Mouse (Mus musculus): ENCODE measurements at regions not wholly inside any gene's neighbourhood (a gene's known extent, or its start where the extent isn't known, plus 50 kb on each side); places are given as distances from the start of the nearest gene placed in this dataset.

DNA sequence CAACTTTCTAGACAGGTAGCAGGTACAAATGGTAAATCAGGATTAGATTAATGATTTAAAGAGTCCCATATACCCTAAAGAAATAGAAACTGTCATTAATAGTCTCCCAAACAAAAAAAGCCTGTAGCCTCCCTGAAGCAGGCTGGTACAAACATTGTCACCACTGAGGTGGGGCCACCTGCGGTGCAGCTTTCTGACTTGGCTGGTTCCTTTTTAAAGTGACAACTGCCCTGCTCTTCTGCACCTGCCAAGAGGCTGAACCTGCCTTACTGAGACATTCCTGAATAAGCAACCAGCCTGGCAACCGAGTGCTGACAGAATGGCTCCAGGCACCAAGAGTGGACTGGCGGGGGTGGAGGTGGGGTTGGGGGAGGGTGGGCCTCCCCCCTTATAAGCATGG lies 687.0 kb upstream of the Vrk2 start:
- no peak overlapping the region for H3K4me2 ChIP-seq (replicated peaks)

DNA sequence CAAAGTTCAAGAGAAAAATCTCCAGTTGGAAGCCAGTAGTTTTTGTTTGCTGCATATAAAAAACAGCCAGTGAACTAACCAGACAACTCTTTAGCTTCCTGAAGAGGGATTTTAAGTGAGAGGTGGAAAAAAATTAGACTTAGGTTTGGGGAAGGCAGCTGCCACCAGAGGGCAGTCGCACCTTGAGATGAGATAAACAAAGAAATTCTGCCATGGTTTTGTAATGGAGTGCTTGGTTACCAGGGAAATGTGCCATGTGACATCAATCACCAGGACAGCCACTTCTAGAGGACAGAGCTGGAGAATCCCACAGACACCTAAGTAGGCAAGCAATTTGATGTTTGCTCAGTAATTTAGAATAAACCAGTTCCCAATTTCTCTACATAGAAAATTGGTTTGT lies 670.5 kb upstream of the Vrk2 start:
- Histone ChIP-seq H3K4me2 (replicated peaks) (no peak overlapping the region), H3K27ac (no peak overlapping the region), H3K4me1 (replicated peaks; ENCODE audit: control insufficient read depth, insufficient read depth, low read length) (no peaks in the 10 kb centered on the region), H3K9ac (no peak overlapping the region), H3K4me3 (replicated peaks; ENCODE audit: low read length) (no peak overlapping the region), H3K27me3 (ENCODE audit: control insufficient read depth, insufficient read depth, low read length) (no peaks in the 10 kb centered on the region), H3K36me3 (replicated peaks; ENCODE audit: control insufficient read depth, insufficient read depth) (no peaks in the 10 kb centered on the region), H3K9me3 (ENCODE audit: control insufficient read depth, low read length) (no peaks in the 10 kb centered on the region)
- ATAC-seq (ENCODE audit: low FRiP score) (peak; percentile 83), DNase-seq (ENCODE audit: low spot score) (peak; percentile 83)
- WGBS = 5% methylated on average over 1 of the region's 1 CpGs

More for the DNA sequence above, 687.0 kb upstream of the Vrk2 start:
- WGBS = 65% methylated on average over 3 of the region's 3 CpGs
- no peak overlapping the region for H3K4me3 ChIP-seq (replicated peaks; ENCODE audit: low read length)
- no peaks in the 10 kb centered on the region for H3K36me3 ChIP-seq (replicated peaks; ENCODE audit: control insufficient read depth, insufficient read depth)
- peaks cover 7% of the 10 kb centered on the region for H3K9me3 ChIP-seq (ENCODE audit: control insufficient read depth, low read length)
- no peak overlapping the region for H3K9ac ChIP-seq
- no peaks in the 10 kb centered on the region for H3K27me3 ChIP-seq (ENCODE audit: control insufficient read depth, insufficient read depth, low read length)
- no peaks in the 10 kb centered on the region for H3K4me1 ChIP-seq (replicated peaks; ENCODE audit: control insufficient read depth, insufficient read depth, low read length)
- H3K27ac ChIP-seq = no peak overlapping the region
- DNase-seq (ENCODE audit: low spot score) (no peak), ATAC-seq (ENCODE audit: low FRiP score) (no peak)

DNA sequence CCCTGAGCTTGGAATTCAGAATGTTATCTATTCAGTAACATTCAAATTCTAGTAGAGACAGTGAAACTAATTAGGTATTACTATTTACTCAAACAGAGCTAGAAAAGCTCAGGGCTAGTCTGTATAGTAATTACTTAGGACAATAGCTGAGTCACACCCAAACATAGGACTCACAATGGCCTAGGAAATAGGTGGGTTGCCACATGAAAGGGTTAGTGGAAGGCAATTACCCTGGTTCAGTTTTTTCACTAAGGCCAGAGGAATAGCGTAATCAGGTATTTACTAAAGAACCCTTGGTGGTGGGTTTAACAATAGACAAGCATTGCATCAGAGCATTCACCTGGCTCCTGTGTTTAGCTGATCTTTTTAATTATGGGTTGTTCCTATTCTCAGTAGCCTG lies 664.7 kb upstream of the Vrk2 start:
- no peaks in the 10 kb centered on the region for H3K9me3 ChIP-seq (ENCODE audit: control insufficient read depth, low read length)

DNA sequence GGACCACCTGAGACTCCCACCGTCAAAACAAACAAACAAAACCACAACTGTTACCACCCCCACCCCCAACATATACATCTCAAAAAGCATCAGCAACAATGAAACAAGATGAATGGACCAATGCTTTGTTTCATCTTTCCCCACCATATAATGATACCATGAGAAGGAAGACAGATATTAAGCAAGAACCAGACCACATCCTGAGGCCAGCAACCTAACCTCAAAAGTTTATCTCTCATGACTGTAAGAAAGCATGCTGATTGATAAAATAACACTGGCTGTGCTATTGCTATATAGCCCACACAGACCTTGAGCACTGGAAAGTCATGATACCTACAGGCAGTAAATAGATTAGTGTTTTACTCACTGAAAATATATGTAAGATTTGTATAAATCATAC lies 642.1 kb upstream of the Vrk2 start:
- no peaks in the 10 kb centered on the region for H3K9me3 ChIP-seq (ENCODE audit: control insufficient read depth, low read length)
- H3K4me3 ChIP-seq (replicated peaks; ENCODE audit: low read length) = no peak overlapping the region
- no peaks in the 10 kb centered on the region for H3K27me3 ChIP-seq (ENCODE audit: control insufficient read depth, insufficient read depth, low read length)
- ATAC-seq (ENCODE audit: low FRiP score) (no peak), DNase-seq (ENCODE audit: low spot score) (no peak)
- no peaks in the 10 kb centered on the region for H3K36me3 ChIP-seq (replicated peaks; ENCODE audit: control insufficient read depth, insufficient read depth)
- H3K4me1 ChIP-seq (replicated peaks; ENCODE audit: control insufficient read depth, insufficient read depth, low read length) = no peaks in the 10 kb centered on the region
- no peak overlapping the region for H3K27ac ChIP-seq
- no peak overlapping the region for H3K4me2 ChIP-seq (replicated peaks)
- H3K9ac ChIP-seq = no peak overlapping the region
- 91% methylated on average over 1 of the region's 1 CpGs for WGBS

More for the DNA sequence above, 664.7 kb upstream of the Vrk2 start:
- Histone ChIP-seq H3K4me1 (replicated peaks; ENCODE audit: control insufficient read depth, insufficient read depth, low read length) (no peaks in the 10 kb centered on the region), H3K27me3 (ENCODE audit: control insufficient read depth, insufficient read depth, low read length) (no peaks in the 10 kb centered on the region), H3K36me3 (replicated peaks; ENCODE audit: control insufficient read depth, insufficient read depth) (no peaks in the 10 kb centered on the region), H3K4me2 (replicated peaks) (no peak overlapping the region), H3K4me3 (replicated peaks; ENCODE audit: low read length) (no peak overlapping the region), H3K9ac (no peak overlapping the region), H3K27ac (no peak overlapping the region)
- DNase-seq (ENCODE audit: low spot score) (no peak), ATAC-seq (ENCODE audit: low FRiP score) (no peak)
- 91% methylated on average over 1 of the region's 1 CpGs for WGBS

DNA sequence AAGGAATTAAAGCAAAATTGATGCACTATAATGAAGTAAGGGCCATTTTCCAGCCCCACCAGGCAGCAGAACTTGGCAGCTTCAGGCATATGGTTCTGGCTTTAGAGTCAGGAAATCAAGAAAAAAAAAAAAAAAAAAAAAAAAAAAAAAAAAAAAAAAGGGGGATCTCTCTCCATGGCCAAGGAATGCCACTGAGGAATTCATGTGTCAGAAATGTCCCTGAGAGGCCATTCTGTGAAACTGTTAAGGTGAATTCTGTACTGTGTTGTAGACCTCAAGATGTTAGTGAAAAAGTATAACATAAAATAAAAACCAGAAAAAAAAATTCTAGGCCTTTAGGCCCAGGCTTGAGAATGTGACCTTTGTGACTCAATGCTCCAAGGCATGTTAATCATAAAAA lies 632.7 kb upstream of the Vrk2 start:
- Histone ChIP-seq H3K4me2 (replicated peaks) (no peak overlapping the region), H3K9me3 (ENCODE audit: control insufficient read depth, low read length) (no peaks in the 10 kb centered on the region), H3K36me3 (replicated peaks; ENCODE audit: control insufficient read depth, insufficient read depth) (no peaks in the 10 kb centered on the region), H3K27ac (no peak overlapping the region), H3K27me3 (ENCODE audit: control insufficient read depth, insufficient read depth, low read length) (no peaks in the 10 kb centered on the region), H3K4me3 (replicated peaks; ENCODE audit: low read length) (no peak overlapping the region), H3K4me1 (replicated peaks; ENCODE audit: control insufficient read depth, insufficient read depth, low read length) (no peaks in the 10 kb centered on the region), H3K9ac (no peak overlapping the region)
- DNase-seq (ENCODE audit: low spot score) (no peak), ATAC-seq (ENCODE audit: low FRiP score) (no peak)

DNA sequence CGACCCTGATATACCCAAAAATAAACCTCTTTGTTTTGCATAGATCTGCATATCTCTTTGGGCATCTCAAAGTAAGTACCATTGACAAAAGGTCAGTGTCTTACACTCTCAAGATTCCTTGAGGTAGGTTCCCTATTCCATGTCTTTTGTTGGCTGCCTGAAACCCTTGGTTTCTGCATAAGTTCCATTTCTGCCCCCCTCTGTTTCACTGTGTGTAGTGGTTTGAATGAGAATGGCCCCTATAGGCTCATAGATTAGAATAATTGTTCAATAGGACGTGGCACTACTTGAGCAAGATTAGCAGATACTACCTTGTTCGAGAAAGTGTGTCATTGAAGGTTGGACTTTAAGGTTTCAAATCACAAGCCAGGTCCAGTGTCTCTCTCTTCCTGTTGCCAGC lies 628.6 kb upstream of the Vrk2 start:
- WGBS = 69% methylated on average over 3 of the region's 3 CpGs
- Histone ChIP-seq H3K27ac (no peak overlapping the region), H3K4me3 (replicated peaks; ENCODE audit: low read length) (no peak overlapping the region), H3K9me3 (ENCODE audit: control insufficient read depth, low read length) (no peaks in the 10 kb centered on the region), H3K9ac (no peak overlapping the region), H3K36me3 (replicated peaks; ENCODE audit: control insufficient read depth, insufficient read depth) (no peaks in the 10 kb centered on the region), H3K4me2 (replicated peaks) (no peak overlapping the region), H3K27me3 (ENCODE audit: control insufficient read depth, insufficient read depth, low read length) (no peaks in the 10 kb centered on the region), H3K4me1 (replicated peaks; ENCODE audit: control insufficient read depth, insufficient read depth, low read length) (no peaks in the 10 kb centered on the region)
- DNase-seq (ENCODE audit: low spot score) (no peak), ATAC-seq (ENCODE audit: low FRiP score) (no peak)

DNA sequence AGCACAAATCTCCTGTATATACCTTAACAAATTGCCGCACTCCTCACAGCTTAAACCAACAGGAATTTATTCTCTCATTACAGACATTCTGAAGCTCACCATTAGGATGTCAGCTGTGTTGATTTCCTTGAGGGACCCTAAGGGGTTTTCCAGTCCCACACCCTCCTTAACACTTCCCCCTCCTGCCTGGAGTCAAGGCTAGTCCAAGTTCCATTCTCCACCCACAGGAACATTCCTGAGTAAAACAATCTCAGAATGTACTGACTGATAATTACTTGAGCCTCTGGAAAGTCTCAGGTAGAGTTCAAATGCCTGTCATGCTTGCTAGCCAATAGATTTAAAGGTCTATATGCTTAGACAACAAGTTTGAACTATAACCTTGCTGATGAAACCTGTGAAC lies 628.2 kb upstream of the Vrk2 start:
- H3K4me1 ChIP-seq (replicated peaks; ENCODE audit: control insufficient read depth, insufficient read depth, low read length) = no peaks in the 10 kb centered on the region
- no peak overlapping the region for H3K27ac ChIP-seq
- H3K4me2 ChIP-seq (replicated peaks) = no peak overlapping the region
- no peaks in the 10 kb centered on the region for H3K36me3 ChIP-seq (replicated peaks; ENCODE audit: control insufficient read depth, insufficient read depth)
- H3K9ac ChIP-seq = no peak overlapping the region
- 97% methylated on average over 1 of the region's 1 CpGs for WGBS
- DNase-seq (ENCODE audit: low spot score) = no peak
- no peak for ATAC-seq (ENCODE audit: low FRiP score)
- no peak overlapping the region for H3K4me3 ChIP-seq (replicated peaks; ENCODE audit: low read length)
- H3K9me3 ChIP-seq (ENCODE audit: control insufficient read depth, low read length) = no peaks in the 10 kb centered on the region
- H3K27me3 ChIP-seq (ENCODE audit: control insufficient read depth, insufficient read depth, low read length) = no peaks in the 10 kb centered on the region

DNA sequence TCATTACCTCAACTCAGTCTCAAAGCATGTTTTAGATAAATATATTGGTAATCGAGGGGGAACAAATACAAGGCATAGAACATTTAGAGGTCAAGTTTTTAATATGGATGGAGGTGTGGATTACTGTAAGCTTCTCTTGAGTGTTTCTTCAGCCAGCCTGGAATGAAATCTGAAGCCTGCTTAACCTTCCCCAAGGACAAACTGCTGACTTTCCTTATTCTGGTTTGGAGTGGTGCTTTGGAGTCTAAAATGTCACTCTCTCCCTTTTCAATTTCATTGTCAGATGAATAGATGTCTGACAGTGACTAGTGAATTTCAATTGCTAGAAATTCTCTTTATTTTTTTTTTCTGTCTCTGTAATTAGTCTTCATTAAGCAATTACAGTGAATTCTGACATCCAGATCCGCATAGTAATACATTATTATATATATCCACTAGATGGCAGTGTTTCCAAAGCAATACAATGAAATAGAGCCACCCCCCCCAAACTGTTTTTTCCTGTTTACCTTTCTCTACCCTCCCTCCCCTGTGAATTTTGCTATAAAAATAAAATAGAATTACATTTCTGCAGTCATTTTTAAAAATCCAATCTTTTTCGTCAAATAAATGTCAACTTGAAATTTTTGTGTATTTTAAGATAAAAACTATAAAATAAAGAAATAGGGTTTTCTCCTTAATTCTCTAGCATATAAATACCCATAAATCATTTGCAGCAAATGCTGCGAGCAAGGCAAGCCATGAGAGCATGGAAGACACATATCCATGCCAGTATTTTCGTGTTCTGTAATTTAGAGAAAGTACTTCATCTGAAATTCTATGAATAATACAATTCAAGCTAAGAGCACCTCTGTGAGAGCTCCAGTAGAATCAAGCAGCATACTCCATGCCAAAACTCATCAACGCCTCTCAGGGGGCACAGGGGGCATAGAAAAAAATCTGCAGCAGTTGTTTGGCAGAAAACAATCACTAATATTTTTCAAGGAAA lies 626.2 kb upstream of the Vrk2 start:
- Histone ChIP-seq H3K27ac (no peak overlapping the region), H3K27me3 (ENCODE audit: control insufficient read depth, insufficient read depth, low read length) (no peaks in the 10 kb centered on the region), H3K36me3 (replicated peaks; ENCODE audit: control insufficient read depth, insufficient read depth) (no peaks in the 10 kb centered on the region), H3K9ac (no peak overlapping the region), H3K4me1 (replicated peaks; ENCODE audit: control insufficient read depth, insufficient read depth, low read length) (no peaks in the 10 kb centered on the region), H3K9me3 (ENCODE audit: control insufficient read depth, low read length) (no peaks in the 10 kb centered on the region), H3K4me3 (replicated peaks; ENCODE audit: low read length) (no peak overlapping the region), H3K4me2 (replicated peaks) (no peak overlapping the region)
- peak; percentile 79; the same call in 1 of the 2 replicates for ATAC-seq (ENCODE audit: low FRiP score)
- peak; percentile 79 for DNase-seq (ENCODE audit: low spot score)
- WGBS = 40% methylated on average over 6 of the region's 6 CpGs

DNA sequence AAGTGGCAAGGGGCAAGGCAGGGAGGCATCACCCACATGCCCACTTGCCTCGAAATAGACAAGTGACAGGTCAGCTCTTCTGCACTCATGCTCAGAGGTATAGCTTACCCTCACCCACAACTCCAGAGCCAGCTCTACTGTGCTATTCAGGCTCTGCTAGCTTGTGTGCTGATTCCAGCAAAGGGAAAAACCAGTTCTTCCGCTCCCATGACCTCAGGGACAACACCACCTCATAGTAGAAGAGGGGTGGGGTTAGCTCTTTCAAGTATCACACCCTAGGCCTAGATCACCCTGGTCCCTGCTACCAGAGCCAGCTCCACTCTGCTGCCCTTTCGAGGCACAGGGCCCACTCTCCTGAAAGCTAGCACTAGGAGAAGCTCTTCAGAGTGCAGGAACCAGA lies 622.0 kb upstream of the Vrk2 start:
- H3K9me3 ChIP-seq (ENCODE audit: control insufficient read depth, low read length) = no peaks in the 10 kb centered on the region
- no peak overlapping the region for H3K4me3 ChIP-seq (replicated peaks; ENCODE audit: low read length)
- no peak overlapping the region for H3K9ac ChIP-seq
- 78% methylated on average over 3 of the region's 3 CpGs for WGBS
- DNase-seq (ENCODE audit: low spot score) = no peak
- no peaks in the 10 kb centered on the region for H3K27me3 ChIP-seq (ENCODE audit: control insufficient read depth, insufficient read depth, low read length)
- no peak for ATAC-seq (ENCODE audit: low FRiP score)
- H3K4me2 ChIP-seq (replicated peaks) = no peak overlapping the region
- H3K27ac ChIP-seq = no peak overlapping the region
- no peaks in the 10 kb centered on the region for H3K4me1 ChIP-seq (replicated peaks; ENCODE audit: control insufficient read depth, insufficient read depth, low read length)
- no peaks in the 10 kb centered on the region for H3K36me3 ChIP-seq (replicated peaks; ENCODE audit: control insufficient read depth, insufficient read depth)
